Mouse (Mus musculus): ENCODE measurements at regions not wholly inside any gene's neighbourhood (a gene's known extent, or its start where the extent isn't known, plus 50 kb on each side); places are given as distances from the start of the nearest gene placed in this dataset.

DNA sequence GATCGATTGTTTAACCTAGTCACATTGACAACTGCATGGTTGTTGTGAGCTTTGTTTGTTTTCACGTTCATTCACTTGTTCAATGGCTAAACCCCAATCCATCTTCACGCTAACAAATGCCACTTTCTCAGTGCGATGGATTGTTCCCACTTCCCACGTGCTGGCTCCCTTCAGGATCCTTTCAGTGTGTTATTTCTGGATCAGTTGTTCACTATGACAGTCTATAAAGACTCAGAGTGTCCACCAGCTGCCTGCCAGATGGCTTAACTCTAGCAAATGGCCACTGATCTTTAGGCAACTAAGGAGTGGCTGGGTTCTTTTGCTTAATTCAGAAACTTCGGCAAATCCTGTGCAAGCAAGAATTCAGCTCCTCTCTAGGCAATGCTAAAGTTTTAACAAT, 451.7 kb upstream of the Rag2 start:
- TF ChIP-seq CTCF (conservative IDR thresholded peaks at IDR 0.05; ENCODE audit: low read length): no peak
- TF ChIP-seq POU5F1 (IDR thresholded peaks at IDR 0.05; ENCODE audit: borderline replicate concordance, low read length): no peak
- TF ChIP-seq NANOG (IDR thresholded peaks at IDR 0.05; ENCODE audit: borderline replicate concordance, low read length): no peak

Data from E14TG2a.4 (cell line).